Mouse (Mus musculus) right cerebral cortex, postnatal 4 days (tissue): ENCODE measurements at regions not wholly inside any gene's neighbourhood (a gene's known extent, or its start where the extent isn't known, plus 50 kb on each side); places are given as distances from the start of the nearest gene placed in this dataset.
"Not testable (repeated sequence)": the region's sequence is repeated elsewhere in the genome, so short reads cannot be mapped to it uniquely, and the experiment has no call there.

Experiments
- DNase-seq: peaks from one replicate; pipeline ENCODE4 v3.0.0-alpha.2; 2022

DNA sequence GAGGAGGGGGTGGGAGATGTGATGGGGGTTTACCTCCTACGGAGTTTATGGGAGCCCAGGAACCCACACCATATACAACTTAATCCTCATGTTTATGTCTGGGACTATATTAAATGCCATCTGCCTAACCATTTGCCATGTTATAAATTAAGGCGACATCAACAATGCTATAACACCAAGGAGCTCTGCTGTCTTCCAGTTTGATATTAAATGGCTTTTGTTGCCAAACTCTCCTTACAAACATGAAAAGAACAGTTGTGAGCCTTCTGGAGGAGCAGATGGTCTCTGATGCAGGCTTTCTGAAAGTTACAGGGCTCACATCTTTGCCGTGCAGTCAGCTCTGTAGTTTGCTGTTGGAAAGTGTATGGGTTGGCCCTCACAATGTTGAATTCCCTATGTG lies 470.3 kb upstream of the Sall1 start:
- peak; percentile 16 for DNase-seq

DNA sequence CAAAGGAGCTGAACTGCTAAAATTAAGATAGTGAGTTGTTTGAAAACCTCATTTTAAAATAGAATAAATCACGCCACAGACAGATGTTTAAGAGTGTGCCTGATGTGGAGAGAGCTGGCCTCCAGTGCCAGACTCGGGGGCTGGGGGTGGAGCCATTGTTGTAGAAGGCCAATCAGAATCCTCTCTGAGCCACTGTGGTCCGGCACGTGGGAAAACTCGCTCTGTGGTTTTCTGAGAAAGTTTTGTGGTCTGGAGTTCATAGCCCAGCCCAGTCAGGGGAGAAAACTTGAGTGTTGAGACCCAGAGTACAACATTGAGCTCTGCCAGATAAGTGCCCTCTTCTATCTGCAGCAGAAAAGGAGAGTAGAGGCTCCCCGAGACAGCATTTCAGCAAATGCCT lies 463.7 kb upstream of the Sall1 start:
- DNase-seq = no peak

DNA sequence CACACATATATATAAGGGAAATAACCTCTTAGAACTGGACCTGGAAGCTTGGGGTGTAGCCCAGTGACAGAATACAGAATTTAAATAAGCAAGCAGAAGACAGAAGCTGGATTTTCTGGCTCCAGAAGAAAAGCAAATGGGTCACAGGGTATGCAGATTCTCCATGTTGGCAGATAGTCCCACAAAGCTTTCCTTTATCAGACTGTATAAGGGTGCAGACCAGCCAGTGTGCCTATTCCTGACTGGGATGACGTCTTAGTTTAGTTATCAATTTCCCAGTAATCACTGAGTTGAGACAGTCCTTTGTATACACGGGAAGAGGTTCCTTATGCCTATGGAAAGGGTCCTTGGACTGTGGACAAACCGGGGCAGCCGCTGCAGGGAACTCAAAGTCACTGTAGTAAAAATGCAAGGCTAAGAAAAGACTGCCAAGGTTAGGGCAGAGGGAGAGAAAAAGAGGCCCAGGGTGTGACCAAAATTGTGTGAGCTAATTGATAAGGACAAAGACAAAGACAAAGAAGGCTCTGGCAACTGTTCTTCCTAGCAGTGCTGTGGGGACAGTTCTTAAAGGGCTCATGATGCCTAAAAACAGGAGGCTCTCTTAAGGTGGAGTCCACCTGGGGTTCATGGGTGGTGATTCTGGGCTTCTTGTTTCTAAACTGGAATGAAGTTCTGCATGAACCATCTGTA lies 459.7 kb upstream of the Sall1 start:
- no peak for DNase-seq

DNA sequence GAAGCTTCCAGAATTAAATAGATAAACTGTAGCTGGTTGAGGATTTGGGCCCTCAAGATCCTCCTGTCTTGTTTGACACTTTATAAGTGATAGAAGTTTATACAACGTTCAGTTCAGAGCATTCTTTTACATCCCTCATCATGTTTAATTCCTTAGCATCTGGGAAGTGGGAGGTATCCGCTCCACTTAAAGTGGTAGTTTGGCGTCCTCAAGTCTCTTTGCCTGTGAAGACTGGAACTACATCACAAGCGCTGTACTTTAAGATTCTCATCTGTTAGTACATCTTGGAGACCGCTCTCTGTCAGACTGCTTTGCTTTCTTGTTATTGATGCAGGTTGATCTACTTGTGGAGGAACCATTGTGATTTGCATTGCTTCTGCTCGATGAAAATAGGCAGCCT lies 459.1 kb upstream of the Sall1 start:
- no peak for DNase-seq

DNA sequence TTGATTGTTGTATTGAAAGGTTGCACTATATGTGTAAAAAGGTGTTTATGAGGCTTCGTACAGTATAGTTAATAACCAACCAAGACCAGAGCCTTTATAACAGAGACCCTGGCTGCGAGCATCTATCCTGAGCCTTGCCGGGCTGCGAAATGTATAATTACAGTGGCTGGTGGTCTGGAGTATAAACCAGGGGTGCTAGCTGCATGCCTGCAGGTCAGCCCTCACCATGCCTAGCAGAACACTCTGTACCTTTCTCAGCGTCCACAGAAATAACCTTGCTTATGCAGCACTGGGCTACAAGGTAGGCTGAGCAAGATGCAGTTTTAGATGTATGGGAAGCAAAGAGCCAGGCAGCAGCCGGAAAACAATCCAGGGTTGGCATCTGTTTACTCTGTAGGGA lies 457.8 kb upstream of the Sall1 start:
- no peak for DNase-seq

DNA sequence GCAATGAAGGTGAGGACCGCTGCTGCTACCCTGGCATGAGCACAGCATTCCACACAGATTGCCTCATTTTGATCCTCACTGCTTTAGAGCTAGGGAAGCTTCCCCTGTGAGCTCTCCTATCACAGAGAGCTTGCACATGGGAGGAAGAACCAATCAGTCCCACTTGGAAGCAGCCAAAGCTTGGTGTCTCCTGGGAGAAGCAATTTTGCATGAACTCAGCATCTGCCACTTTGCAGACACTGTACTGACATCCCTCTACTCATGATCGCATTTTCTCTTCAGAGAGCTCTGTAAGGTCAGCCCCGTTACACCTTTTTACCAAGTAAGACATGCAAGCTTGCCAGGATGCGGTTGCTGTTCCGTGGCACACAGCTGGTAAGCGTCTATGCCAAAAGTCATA lies 455.9 kb upstream of the Sall1 start:
- DNase-seq = no peak

DNA sequence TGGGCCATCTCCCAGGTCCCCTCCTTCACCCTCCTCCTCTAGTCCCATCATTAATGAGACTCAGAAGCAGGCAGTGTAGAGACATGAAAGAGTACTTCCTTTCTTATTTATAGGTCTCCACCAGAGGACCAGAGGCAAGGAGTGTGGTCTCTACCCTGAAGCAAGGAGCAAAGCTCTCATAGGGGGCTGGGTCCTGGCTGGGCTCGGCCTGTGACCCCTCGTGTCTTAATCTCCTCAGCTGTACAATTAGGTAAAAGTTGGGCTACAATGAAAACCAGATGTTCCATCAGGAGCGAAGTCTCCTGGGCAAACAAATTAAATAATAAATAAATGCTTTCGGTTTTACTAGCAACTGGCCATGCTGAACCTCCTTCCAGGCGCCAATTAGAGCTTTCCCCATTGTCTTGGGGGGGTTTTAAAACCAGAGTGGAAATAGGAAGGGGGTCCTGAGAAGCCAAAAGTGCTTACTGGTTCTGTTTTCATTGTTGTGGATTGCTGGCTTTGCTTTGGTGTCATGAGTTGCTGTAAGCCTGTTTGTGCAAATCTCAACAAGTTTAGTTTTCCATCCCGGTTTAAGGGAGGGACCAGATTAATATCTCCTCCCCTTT lies 454.2 kb upstream of the Sall1 start:
- no peak for DNase-seq

DNA sequence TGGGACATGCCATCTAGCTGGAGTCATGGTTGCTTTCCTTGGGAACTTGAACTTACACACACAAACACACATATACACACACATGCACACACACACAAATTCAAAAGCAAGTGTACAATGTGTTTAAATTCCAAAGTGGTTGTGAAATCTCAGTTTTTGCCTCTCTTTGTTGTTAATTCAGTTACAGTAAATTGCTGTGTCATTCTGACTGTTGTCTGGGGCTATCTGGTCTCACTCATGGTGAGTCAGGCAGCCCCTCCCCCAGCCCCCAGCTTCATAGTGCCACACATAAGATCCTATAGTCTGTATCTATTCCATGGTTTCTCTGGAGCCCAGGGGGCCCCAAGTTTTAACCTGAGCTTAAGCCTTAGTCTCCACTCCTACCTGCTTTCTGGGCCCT lies 448.4 kb upstream of the Sall1 start:
- DNase-seq = no peak

DNA sequence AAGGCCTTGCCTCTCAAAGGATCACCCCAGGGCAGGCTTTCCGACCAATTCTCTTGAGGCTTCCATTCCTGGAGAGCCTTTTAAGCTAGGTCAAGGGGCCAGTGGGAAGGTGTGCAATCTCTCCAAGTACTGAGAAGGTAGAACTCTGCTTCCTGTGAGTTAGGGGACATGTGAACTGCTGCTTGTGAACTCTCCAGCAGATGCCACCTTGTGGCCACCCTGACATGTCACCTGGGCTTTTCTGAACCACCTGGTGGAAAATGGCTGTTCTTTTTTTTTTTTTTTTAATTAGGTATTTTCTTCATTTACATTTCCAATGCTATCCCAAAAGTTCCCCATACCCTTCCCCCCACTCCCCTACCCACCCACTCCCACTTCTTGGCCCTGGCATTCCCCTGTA lies 438.5 kb upstream of the Sall1 start:
- not testable (repeated sequence) for DNase-seq

DNA sequence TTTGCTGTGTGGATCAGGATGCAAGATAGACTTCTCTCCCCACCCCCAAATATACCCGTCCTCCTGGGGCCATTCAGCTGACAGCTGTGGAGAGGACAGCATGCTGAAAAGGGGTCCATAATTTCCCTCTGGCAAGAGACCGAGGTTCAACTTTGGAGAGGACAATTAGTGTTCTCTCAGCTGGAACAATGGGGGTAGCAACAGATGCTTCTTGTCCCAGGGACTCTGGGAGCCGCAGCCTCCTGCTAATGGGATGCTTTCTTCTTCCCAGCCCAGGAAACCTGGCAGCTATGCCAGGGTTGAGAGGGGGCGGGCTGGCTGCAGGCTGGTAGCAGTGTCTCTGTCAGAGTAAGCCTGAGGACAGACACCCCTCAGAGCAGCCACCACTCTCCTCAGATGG lies 433.0 kb upstream of the Sall1 start:
- DNase-seq = no peak

DNA sequence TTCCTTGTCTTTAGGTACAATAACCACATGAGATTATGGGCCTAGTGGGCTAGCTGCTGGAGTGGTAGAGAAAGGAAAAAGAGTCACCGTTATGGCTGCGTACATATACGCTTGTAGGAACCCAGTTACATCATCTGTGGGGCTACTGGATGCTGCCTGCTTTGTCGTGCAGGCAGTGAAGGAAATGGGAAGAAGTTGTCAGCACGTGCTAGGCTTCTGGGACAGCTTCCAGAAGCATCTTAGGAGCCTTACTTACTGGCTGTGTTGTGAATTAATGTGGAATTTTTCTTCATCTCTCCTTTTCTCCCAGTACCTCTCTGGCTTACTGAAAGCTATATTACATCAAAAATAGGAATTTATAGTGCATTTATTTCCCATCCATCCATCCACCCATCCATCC lies 427.2 kb upstream of the Sall1 start:
- DNase-seq = no peak

DNA sequence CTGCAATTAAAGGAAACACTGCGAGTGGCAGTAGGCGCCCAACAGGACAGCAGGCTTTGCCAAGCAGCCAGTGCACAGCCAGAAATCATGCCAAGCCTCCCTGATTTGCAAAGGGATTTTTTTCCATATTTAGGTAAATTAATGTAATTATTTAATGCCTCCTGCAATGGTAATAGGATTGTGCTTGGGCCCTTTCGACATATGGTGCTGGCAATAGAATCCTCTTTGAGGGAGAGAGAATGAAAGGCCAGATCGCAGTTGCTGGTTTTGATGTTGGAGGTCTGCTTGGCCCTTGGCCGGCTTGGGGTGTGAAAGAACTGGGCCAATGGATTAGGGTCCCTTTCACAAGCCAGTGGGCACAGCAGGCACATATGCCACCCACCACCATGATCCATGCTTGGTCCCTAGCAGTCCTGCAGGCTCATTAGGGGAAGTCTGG lies 424.8 kb upstream of the Sall1 start:
- no peak for DNase-seq

DNA sequence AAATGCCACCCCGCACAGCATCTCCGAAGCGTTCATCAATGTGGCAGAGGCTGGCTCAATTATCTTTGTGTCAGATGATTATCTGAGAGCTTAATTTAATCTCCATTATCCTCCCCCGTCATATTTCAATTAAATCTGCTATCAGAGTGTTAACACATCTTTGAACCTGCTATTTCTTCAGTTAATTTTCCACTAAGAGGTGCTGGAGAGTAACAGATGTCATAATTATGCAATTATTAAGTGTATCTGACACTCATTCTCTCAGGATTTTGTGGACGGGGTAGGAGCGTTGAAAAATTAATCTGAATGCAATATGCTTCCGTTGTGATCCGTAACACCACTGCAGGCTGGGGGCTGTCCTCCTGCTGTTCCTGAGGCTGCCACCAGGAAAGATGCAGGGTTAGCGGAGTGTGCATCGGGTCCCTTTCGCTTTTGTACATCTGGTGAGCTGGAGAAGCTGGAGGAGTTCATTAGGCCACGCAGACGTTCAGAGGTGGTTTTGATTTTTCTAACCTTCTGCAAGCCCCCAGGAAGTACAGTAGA lies 421.3 kb upstream of the Sall1 start:
- DNase-seq = no peak

DNA sequence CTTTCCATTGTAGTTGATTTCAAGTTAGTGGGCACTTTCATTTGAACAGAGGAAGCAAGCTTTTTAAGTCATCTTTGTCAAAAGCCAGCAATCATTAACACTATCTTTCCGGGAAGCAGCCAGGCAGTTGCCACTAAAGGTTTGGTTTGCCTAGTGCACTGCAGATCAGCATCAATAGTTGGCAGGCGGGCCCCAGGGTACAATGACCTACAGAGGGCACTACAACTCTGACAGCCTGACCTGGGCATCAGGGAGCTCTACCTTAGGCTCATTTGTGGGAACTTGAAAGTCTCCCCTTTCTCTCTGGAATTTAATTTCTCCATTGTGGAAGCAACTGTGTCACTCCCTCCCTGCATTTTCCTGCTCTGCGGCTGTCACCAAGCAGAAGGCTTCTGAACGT lies 412.6 kb upstream of the Sall1 start:
- DNase-seq = no peak

DNA sequence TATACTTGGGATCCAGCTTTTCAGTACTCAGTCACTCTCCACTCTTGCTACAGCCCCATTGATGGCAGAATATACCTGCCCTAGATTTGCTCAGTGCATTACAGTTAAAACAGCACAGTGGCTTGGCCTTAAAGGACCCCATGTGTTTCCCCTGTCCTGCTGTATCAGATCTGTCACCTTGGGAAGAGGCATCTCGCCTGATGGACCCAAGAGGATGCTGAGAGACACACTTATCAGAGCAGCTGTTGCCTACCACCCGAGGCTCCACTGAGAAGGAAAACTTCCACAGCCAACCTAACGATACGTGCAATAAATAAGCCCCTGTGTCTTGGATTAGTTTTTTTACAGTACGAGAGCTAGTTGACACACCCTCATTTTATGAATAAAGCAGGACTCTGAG lies 411.8 kb upstream of the Sall1 start:
- DNase-seq = no peak

DNA sequence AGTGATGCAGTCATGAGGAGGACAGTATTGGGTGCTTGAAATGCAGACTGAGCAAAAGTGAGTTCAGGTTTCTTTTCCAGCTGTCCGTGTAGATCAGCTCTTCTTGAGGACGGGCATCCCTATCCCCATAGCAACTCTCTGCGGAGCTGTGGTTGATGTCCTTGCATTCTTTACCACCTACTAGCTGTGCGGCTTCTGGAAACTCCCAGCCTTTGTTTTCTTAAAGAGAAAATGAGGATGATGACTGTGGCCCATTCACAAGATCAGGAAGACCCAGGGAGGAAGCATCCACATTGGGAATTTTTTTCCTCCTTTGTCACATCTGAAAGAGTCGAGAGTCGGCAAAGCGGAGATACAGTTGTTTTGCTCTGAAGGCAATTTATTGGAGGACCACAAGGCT lies 410.2 kb upstream of the Sall1 start:
- DNase-seq = no peak

DNA sequence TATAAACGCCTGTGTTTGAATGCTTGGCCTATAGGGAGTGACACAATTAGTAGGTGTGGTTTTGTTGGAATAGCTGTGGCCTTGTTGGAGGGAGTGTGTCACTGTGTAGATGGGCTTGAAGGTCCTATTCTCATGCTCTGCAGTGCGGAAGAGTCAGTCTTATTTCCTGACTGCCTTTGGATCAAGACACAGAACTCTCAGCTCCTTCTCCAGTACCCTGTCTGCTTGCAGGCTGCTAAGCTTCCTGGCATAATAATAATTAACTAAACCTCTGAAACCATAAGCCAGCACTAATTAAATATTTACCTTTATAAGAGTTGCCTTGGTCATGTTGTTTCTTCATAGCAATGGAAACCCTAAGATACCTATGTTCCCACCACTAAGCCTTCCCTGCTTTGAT lies 409.8 kb upstream of the Sall1 start:
- DNase-seq = no peak

DNA sequence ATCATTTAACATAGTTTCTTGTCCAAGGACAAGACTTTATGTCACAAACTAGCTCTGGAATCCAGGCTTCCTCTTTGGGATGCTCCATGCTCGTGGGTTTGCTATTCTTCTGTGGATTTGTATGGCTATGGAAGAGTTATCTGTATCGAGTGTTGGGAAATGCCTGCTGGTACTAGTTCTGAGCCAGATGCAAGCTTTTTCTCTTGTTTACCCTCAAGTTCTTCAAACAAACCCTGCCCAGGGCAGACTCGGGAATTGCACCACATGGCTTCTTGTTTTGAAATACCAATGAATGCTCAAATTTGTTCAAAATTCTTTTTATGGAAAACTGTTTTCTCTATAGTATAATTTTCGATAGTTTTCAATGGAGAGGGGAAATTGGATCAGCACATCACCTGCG lies 400.5 kb upstream of the Sall1 start:
- no peak for DNase-seq

DNA sequence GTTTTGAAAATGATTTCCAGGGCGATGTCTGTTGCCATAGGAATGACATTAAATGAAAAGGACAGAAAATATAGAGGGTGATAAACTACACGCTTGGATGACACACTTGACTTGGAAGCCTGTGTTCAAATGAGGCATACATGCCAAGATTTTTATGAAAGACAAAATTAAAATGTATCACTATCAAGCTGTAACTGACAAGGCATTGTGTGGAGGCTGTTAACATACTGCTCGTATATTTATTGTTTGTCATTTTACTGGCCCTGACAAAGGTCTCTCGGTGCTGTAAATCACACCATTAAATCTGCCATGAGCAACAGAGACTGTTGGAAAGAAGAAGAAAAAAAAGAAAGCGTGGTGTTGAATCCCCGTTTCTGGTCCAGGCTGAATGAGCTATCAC lies 395.3 kb upstream of the Sall1 start:
- DNase-seq = no peak

DNA sequence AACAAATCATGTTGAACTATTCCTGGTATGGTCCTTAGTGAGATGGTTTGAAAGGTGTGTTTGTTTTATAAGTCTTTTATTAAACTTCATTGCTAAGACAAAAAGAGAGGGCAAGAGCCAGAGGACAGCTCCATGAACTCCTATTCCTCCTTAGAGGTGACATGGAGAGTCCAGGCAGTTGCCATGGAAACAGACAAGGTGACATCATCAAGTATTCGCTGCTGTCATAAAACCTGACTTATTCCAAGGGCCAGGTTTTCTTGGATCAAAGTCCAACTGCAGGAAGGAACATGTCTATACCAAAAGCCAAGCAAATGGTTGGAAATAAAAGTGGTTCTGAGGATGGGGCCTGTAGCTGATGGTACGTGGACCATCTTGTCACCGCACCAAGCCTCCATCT lies 383.0 kb upstream of the Sall1 start:
- DNase-seq = no peak

DNA sequence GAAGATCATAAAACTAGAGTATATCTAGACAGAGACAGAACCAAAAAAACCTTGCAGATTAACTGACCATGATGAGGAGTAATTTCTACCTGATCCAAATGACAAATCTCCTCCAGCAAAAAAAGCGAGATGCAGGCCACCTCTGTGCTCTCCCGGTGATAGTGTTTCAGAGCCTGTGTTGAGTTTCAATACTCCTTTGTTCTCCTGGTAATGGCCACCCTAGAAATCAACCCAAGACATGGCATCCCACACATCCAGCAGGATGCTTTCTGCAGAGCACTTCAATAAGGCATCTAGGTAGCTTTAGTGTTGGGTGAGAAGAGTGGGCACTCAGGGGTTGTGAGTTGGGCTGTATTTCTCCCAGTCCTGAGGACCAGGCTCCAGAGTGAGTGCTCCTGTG lies 371.3 kb upstream of the Sall1 start:
- no peak for DNase-seq

DNA sequence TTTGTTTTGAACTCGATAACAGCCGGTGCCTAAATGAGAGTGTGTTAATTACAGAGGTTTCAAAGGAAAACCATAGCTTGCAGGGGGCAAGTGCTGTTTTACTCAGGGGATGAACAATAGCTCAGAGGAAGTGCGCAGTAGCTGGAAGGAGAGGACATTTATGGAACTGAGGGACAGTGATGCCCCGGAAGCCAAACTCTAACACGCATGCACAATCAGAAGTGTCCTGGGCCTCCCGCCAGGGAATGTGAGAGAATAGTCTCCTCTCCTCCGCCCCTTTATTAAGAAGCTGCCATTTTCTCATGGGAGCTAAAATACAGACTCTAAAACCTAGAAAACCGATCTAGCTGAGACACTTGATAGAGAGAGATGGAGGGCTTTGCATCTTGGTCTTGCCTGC lies 368.5 kb upstream of the Sall1 start:
- DNase-seq = no peak

DNA sequence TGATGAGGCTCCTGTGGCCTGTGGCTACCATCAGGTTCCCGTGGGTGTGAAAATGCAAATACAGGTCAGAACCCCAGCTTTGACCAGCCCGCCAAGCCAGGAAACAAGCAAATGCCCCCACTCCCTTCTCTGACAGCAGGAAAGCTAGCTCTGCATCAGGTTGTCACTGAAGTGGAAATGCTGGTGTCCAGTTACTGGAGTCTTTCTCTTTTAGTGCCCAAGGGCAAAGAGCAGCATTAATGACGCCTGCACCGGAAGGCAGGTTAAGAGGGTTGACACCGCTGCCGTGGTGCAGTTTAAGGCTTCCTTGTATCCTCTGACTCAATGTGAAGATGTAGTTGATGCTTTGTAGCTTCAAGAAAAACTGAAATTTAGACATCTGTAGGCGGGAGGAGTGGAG lies 368.1 kb upstream of the Sall1 start:
- DNase-seq = no peak

DNA sequence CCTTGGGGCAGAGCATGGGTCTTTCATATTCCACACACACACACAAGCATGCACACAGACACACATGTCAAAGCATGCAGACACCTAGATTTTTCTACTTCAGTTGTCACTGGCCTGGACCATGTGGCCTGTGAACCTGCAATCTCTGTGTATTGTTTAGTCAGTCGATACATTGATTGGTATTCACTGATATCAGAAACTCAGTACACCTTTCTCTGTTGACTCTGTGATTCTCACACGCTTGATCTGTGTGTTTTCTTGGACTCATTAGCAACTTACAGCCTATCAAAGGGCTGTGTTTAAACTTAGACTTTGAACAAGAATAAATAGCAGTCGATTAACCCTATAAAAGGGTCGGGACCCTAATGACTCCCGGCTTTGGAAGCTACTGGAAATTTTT lies 362.7 kb upstream of the Sall1 start:
- no peak for DNase-seq

DNA sequence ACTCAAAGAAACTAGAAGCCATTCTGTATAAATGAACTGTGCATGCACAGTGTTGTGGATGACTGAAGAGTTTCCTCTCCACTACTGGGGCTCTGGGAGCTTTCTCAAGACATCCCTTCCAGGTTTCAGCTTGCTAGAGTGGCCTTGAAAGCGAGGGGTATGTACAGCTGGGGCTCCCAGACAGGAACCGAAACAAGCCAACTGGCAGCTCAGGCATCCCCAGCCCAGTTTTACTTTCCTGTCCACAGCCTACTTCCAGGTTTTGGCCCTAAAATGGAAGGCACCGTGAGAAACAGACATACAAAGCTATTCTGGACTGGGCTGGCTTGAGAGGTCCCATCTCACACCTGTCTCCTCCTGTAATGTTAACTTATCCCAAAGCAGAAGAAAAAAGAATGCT lies 360.3 kb upstream of the Sall1 start:
- DNase-seq = no peak
